Mouse (Mus musculus) heart, embryonic 11.5 days (tissue): ENCODE data around the gene Ttll9. TPM values are rescaled to one million over a fixed set of nuclear protein-coding genes. Genes with fewer than 3 reads are reported as not detected.

Experiments used
- ATAC-seq: fragments of 200-750 bp; cut with Nextera tagmentation; replicated peaks from 2 replicates; pipeline ENCODE4 v1.8.0; 2017; ENCODE audit warnings: moderate library complexity; ENCODE audit not compliant: insufficient number of reproducible peaks, low FRiP score, low TSS enrichment
- H3K27ac ChIP-seq: fragments of 300-500 bp; sonication (generic); 2 replicates; pipeline ENCODE4 v1.5.1; 2014; ENCODE audit warnings: mild to moderate bottlenecking, low read depth, low read length
- H3K27me3 ChIP-seq: fragments of 300-500 bp; sonication (generic); 2 replicates; pipeline ENCODE4 v1.6.1; 2014; ENCODE audit warnings: mild to moderate bottlenecking, low read length, mixed read lengths; ENCODE audit not compliant: control insufficient read depth, insufficient read depth
- H3K36me3 ChIP-seq: fragments of 300-500 bp; sonication (generic); 2 replicates; pipeline ENCODE4 v1.6.1; 2014; ENCODE audit warnings: mild to moderate bottlenecking, low read length, moderate library complexity, mixed read lengths; ENCODE audit not compliant: control insufficient read depth, insufficient read depth
- H3K4me1 ChIP-seq: fragments of 300-500 bp; sonication (generic); 2 replicates; pipeline ENCODE4 v1.6.1; 2014; ENCODE audit warnings: low read length; ENCODE audit not compliant: control insufficient read depth, insufficient read depth
- H3K4me2 ChIP-seq: fragments of 300-500 bp; sonication (generic); 2 replicates; pipeline ENCODE4 v1.6.1; 2014; ENCODE audit warnings: mild to moderate bottlenecking, moderate library complexity
- H3K4me3 ChIP-seq: fragments of 300-500 bp; sonication (generic); 2 replicates; pipeline ENCODE4 v1.5.1; 2014; ENCODE audit warnings: low read depth, low read length
- H3K9ac ChIP-seq: fragments of 300-500 bp; sonication (generic); 2 replicates; pipeline ENCODE4 v1.6.1; 2014; ENCODE audit warnings: mild to moderate bottlenecking, low read depth, low read length, moderate library complexity
- H3K9me3 ChIP-seq: fragments of 300-500 bp; sonication (generic); replicated peaks from 2 replicates; pipeline ENCODE4 v1.6.1; 2016; ENCODE audit warnings: low read length; ENCODE audit not compliant: control insufficient read depth
- WGBS: fragments of 180-500 bp; shearing (Covaris S2); extraction: QIAGEN DNeasy Blood & Tissue Kit; methylation state at CpG from one replicate; pipeline ENCODE4 v1.1.7; 2014; ENCODE audit not compliant: insufficient replicate concordance; 5-methylcytosine and 5-hydroxymethylcytosine counted together
- polyA plus RNA-seq: library from polyadenylated mRNA; unstranded; fragments of >200 nt; fragmentation: Nextera tagmentation; extraction: Ambion mirVana; gene quantifications from 2 replicates; pipeline ENCODE4 v1.2.1, GENCODE M21; 2014

The Ttll9 gene
- polyA plus RNA-seq, 1 experiment from 2014 or later = 0.76 TPM

GRCm38 (mm10) chr2:152931456-152932160, 30.7 kb upstream of the Ttll9 start:
- H3K4me1 ChIP-seq = peaks cover 8% of the 10 kb centered on the region; the same call in 1 of the 2 replicates
- peaks cover 21% of the 10 kb centered on the region for H3K27me3 ChIP-seq
- 0 out of 2 replicates have a peak overlapping the region, but pooled peaks have one; percentile 5 for H3K9ac ChIP-seq
- H3K4me3 ChIP-seq = no peak overlapping the region
- no peak for ATAC-seq
- H3K9me3 ChIP-seq = no peaks in the 10 kb centered on the region
- H3K36me3 ChIP-seq = no peaks in the 10 kb centered on the region
- H3K27ac ChIP-seq = no peak overlapping the region
- H3K4me2 ChIP-seq = no peak overlapping the region
- 57% methylated on average over 12 of the region's 12 CpGs for WGBS

DNA sequence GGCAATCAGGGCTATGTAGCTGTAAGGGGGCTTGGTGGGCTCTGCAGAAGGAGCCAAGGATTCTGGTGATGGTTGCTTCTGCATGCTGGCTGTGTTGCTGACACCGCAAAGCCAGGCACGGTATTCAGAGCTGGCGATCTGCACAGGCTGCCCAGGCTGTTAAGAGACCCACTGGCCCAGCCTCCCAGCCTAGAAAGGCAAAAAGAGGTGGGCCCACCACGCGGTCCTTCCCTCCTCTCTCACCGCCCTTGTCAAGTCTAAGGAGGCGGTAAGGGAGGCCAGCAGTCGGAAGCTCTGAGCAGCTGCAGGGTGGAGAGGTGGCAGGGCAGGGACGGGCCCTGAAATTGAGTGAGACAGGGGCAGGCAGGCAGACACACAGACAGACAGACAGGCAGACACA, 29.2 kb upstream of the Ttll9 start, which contains the start of gene Foxs1:
Foxs1 (minus strand) TSS at position 161 of the 400 bp plus-strand sequence.
- no peaks in the 10 kb centered on the region for H3K36me3 ChIP-seq
- no peak within 1 kb of the TSS for H3K4me2 ChIP-seq
- H3K4me3 ChIP-seq = no peak within 1 kb of the TSS
- ATAC-seq = 0 out of 2 replicates have a peak, but pooled peaks have one; percentile 43
- H3K9ac ChIP-seq = no peak within 1 kb of the TSS
- H3K9me3 ChIP-seq = no peaks in the 10 kb centered on the region
- H3K27ac ChIP-seq = no peak within 1 kb of the TSS
- H3K27me3 ChIP-seq = peaks cover 20% of the 10 kb centered on the region
- WGBS = 18% methylated on average over 9 of the region's 9 CpGs
- peaks cover 3% of the 10 kb centered on the region; the same call in 1 of the 2 replicates for H3K4me1 ChIP-seq

- Histone ChIP-seq H3K27ac (no peak overlapping the region), H3K9me3 (no peaks in the 10 kb centered on the region), H3K36me3 (no peaks in the 10 kb centered on the region), H3K4me2 (no peak overlapping the region), H3K9ac (no peak overlapping the region), H3K4me1 (peaks cover 3% of the 10 kb centered on the region; the same call in 1 of the 2 replicates), H3K4me3 (no peak overlapping the region), H3K27me3 (peaks cover 20% of the 10 kb centered on the region)
- WGBS = 35% methylated on average over 5 of the region's 5 CpGs
- ATAC-seq = no peak
These were observed 28.7 kb upstream of the Ttll9 start for GRCm38 (mm10) chr2:152933614-152934013.

DNA sequence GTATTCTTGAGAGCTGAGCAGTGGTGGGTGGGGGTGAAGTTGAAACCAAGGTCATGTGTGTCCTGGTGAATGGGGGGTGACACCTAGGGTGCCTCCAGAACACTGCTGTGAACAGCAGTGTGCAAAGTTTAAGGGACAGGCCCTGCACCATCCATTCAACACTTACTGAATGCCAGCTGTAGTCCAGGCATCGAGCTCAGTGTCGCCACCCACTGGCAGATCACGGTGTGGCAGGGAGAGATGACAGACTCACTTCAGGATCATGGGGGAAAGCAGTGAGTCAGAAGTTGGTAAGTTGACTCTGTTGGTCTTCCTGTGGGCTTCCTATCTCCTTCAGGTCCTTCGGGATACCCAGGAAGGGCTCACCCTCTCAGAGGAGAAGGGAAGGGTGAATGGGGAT, 22.4 kb upstream of the Ttll9 start:
- H3K4me2 ChIP-seq = no peak overlapping the region
- peaks cover 4% of the 10 kb centered on the region for H3K4me1 ChIP-seq
- H3K9ac ChIP-seq = no peak overlapping the region
- H3K4me3 ChIP-seq = no peak overlapping the region
- no peaks in the 10 kb centered on the region for H3K9me3 ChIP-seq
- no peak overlapping the region for H3K27ac ChIP-seq
- no peak for ATAC-seq
- peaks cover 59% of the 10 kb centered on the region for H3K27me3 ChIP-seq
- WGBS = 10% methylated on average over 4 of the region's 4 CpGs
- no peaks in the 10 kb centered on the region for H3K36me3 ChIP-seq

DNA sequence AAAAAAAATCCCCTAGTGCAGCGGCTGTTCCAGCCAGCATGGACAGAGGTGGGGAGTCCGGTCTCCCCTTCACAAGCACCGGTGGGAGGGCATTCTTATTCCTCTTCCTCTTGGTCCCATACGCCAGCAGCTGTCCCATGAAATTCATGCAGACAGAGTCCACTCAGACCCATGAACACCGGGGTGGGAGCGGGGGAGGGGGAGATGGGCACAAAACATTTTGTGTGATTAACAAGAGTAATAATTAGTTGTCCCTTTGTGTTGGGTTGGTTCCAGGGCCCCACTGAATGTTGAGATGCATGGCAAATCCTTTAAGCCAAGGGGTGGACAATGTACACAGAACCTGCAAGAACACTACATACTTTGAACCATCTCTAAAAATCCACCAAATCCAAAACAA, 21.2 kb upstream of the Ttll9 start:
- no peak overlapping the region for H3K9ac ChIP-seq
- no peaks in the 10 kb centered on the region for H3K36me3 ChIP-seq
- H3K27me3 ChIP-seq = peaks cover 62% of the 10 kb centered on the region
- H3K9me3 ChIP-seq = no peaks in the 10 kb centered on the region
- ATAC-seq = no peak
- WGBS = 81% methylated on average over 6 of the region's 6 CpGs
- H3K4me2 ChIP-seq = no peak overlapping the region
- no peak overlapping the region for H3K4me3 ChIP-seq
- H3K27ac ChIP-seq = no peak overlapping the region
- H3K4me1 ChIP-seq = peaks cover 4% of the 10 kb centered on the region

- H3K4me1 ChIP-seq = peaks cover 4% of the 10 kb centered on the region
- H3K9me3 ChIP-seq = no peaks in the 10 kb centered on the region
- no peaks in the 10 kb centered on the region for H3K36me3 ChIP-seq
- H3K27ac ChIP-seq = no peak overlapping the region
- no peak overlapping the region for H3K4me3 ChIP-seq
- H3K27me3 ChIP-seq = peaks cover 61% of the 10 kb centered on the region
- no peak for ATAC-seq
- WGBS = 19% methylated on average over 7 of the region's 7 CpGs
- H3K9ac ChIP-seq = no peak overlapping the region
- H3K4me2 ChIP-seq = no peak overlapping the region
These were observed 20.5 kb upstream of the Ttll9 start for GRCm38 (mm10) chr2:152941776-152942175.

- Histone ChIP-seq H3K36me3 (no peaks in the 10 kb centered on the region), H3K4me1 (peaks cover 4% of the 10 kb centered on the region), H3K27me3 (peaks cover 72% of the 10 kb centered on the region), H3K27ac (no peak overlapping the region), H3K9me3 (no peaks in the 10 kb centered on the region), H3K4me3 (peak overlapping the region; percentile 53), H3K4me2 (peak overlapping the region; percentile 95), H3K9ac (peak overlapping the region; percentile 58; the same call in 1 of the 2 replicates)
- under 1% methylated on average over 63 of the region's 65 CpGs for WGBS
- ATAC-seq = no peak; the same call in 1 of the 2 replicates
These were observed 19.3 kb upstream of the Ttll9 start for GRCm38 (mm10) chr2:152942898-152943515.

GRCm38 (mm10) chr2:152943568-152943967, 18.7 kb upstream of the Ttll9 start:
- H3K27me3 ChIP-seq = peaks cover 78% of the 10 kb centered on the region
- H3K9me3 ChIP-seq = no peaks in the 10 kb centered on the region
- no peak for ATAC-seq
- peak overlapping the region; percentile 53 for H3K4me3 ChIP-seq
- H3K4me1 ChIP-seq = peaks cover 4% of the 10 kb centered on the region
- H3K27ac ChIP-seq = no peak overlapping the region
- H3K36me3 ChIP-seq = no peaks in the 10 kb centered on the region
- peak overlapping the region; percentile 95 for H3K4me2 ChIP-seq
- 7% methylated on average over 8 of the region's 8 CpGs for WGBS
- peak overlapping the region; percentile 49; the same call in 1 of the 2 replicates for H3K9ac ChIP-seq
